Mouse (Mus musculus) heart, postnatal 0 days (tissue): ENCODE measurements around the gene Tph2. TPM values are rescaled to one million over a fixed set of nuclear protein-coding genes. Genes with fewer than 3 reads are reported as not detected.

Experiments
- ATAC-seq: fragments of 200-750 bp; cut with Nextera tagmentation; 2 replicates; pipeline ENCODE4 v1.8.0; 2017; ENCODE audit warnings: low read depth, moderate number of reproducible peaks, moderate library complexity; ENCODE audit not compliant: insufficient read depth
- DNase-seq: peaks from one replicate; pipeline ENCODE4 v3.0.0-alpha.2; 2016; ENCODE audit warnings: low spot score
- H3K27ac ChIP-seq: fragments of 300-500 bp; sonication (generic); 2 replicates; pipeline ENCODE4 v1.5.1; 2014; ENCODE audit warnings: low read depth, mild to moderate bottlenecking
- H3K27me3 ChIP-seq: fragments of 300-500 bp; sonication (generic); 2 replicates; pipeline ENCODE4 v1.6.1; 2014; ENCODE audit warnings: low read length, mixed read lengths; ENCODE audit not compliant: control insufficient read depth, insufficient read depth
- H3K36me3 ChIP-seq: fragments of 300-500 bp; sonication (generic); replicated peaks from 2 replicates; pipeline ENCODE4 v1.6.1; 2014; ENCODE audit warnings: low read length, mixed read lengths; ENCODE audit not compliant: control insufficient read depth, insufficient read depth
- H3K4me1 ChIP-seq: fragments of 300-500 bp; sonication (generic); 2 replicates; pipeline ENCODE4 v1.6.1; 2014; ENCODE audit warnings: antibody characterized with exemption; ENCODE audit not compliant: control insufficient read depth, insufficient read depth
- H3K4me2 ChIP-seq: fragments of 300-500 bp; sonication (generic); 2 replicates; pipeline ENCODE4 v1.6.1; 2014; ENCODE audit warnings: low read depth, mild to moderate bottlenecking, low read length, moderate library complexity
- H3K4me3 ChIP-seq: fragments of 300-500 bp; sonication (generic); 2 replicates; pipeline ENCODE4 v1.5.1; 2014; ENCODE audit warnings: low read depth, low read length
- H3K9ac ChIP-seq: fragments of 300-500 bp; sonication (generic); replicated peaks from 2 replicates; pipeline ENCODE4 v1.6.1; 2014; ENCODE audit warnings: low read depth, low read length, mixed read lengths
- H3K9me3 ChIP-seq: fragments of 300-500 bp; sonication (generic); replicated peaks from 2 replicates; pipeline ENCODE4 v1.6.1; 2016; ENCODE audit warnings: low read length; ENCODE audit not compliant: control insufficient read depth
- CTCF ChIP-seq: IDR thresholded peaks from 2 replicates; pipeline ENCODE4 v1.5.1; 2016; ENCODE audit warnings: antibody characterized with exemption, control low read depth, low read depth
- EP300 ChIP-seq: IDR thresholded peaks from 2 replicates; pipeline ENCODE4 v1.6.1; 2016; ENCODE audit warnings: antibody characterized with exemption, low read depth
- WGBS: fragments of 180-500 bp; shearing (Covaris S2); extraction: QIAGEN DNeasy Blood & Tissue Kit; methylation state at CpG from one replicate; pipeline ENCODE4 v1.1.7; 2014; 5-methylcytosine and 5-hydroxymethylcytosine counted together
- polyA plus RNA-seq: library from polyadenylated mRNA; unstranded; fragments of >200 nt; fragmentation: Nextera tagmentation; extraction: Ambion mirVana; gene quantifications from 2 replicates; pipeline ENCODE4 v1.2.1, GENCODE M21; 2015
- total RNA-seq: library from RNA; depleted of rRNA; stranded (reverse); fragments of >200 nt; gene quantifications from 2 replicates; pipeline ENCODE4 v1.2.3, GENCODE M21; 2014; ENCODE audit warnings: low replicate concordance

Tph2 gene
- total and polyA plus RNA-seq, 2 experiments from 2014 or later: 0.05 TPM; not detected in 1

DNA sequence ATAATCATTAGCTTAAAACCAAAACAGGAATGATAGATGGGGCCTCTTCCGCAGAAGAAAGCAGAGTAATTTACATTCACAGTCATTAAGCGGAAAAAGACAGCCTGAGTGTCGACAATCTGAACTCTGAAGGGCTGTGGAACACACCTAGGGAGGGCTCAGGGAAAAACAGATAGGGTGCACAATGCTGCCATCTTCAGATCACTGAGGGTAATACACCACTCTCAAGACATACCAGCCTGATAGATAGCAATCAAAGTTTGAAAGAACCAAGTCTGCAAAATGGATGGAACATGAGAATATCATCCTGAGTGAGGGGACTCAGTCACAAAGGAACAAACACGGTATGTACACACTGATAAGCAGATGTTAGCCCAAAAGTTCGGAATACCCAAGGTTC is 87.7 kb downstream of the Tph2 start:
- H3K9ac ChIP-seq: no peak overlapping the region
- ATAC-seq (no peak), DNase-seq (peak; percentile 33)
- TF ChIP-seq CTCF (peak; percentile 65), EP300 (no peak)
- H3K27ac ChIP-seq: no peak overlapping the region
- H3K27me3 ChIP-seq: no peaks in the 10 kb centered on the region
- no peaks in the 10 kb centered on the region for H3K36me3 ChIP-seq
- H3K4me3 ChIP-seq: no peak overlapping the region
- no peak overlapping the region for H3K4me2 ChIP-seq
- no peaks in the 10 kb centered on the region for H3K4me1 ChIP-seq
- WGBS: 14% methylated on average over 5 of the region's 5 CpGs
- no peaks in the 10 kb centered on the region for H3K9me3 ChIP-seq

DNA sequence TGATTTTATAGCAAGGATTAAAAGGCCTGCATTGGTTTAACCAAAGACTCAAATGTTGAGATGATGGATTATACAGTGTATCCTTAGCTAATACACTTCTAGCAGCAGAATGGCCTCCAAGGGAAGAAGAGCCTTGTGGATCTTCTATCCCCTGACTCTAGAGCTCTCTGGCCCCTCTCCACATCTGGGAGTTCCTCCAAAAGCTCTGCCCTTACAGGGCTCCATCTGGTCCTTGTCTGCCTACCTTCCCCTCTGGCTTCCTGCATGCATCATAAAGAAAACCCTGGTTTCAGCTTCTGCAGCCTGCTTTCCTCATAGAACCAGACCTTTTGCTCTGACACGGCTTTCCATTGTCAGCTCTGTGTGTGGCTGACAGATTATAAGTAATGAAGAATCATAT is 88.6 kb downstream of the Tph2 start:
- Histone ChIP-seq H3K9me3 (no peaks in the 10 kb centered on the region), H3K9ac (no peak overlapping the region), H3K4me3 (no peak overlapping the region), H3K4me2 (no peak overlapping the region), H3K27ac (no peak overlapping the region), H3K36me3 (no peaks in the 10 kb centered on the region), H3K27me3 (no peaks in the 10 kb centered on the region), H3K4me1 (no peaks in the 10 kb centered on the region)
- TF ChIP-seq CTCF (no peak), EP300 (no peak)
- 46% methylated on average over 1 of the region's 1 CpGs for WGBS
- ATAC-seq: no peak
- no peak for DNase-seq

GRCm38 (mm10) chr10:115078232-115078631 is 106.6 kb downstream of the Tph2 start:
- ATAC-seq: no peak
- TF ChIP-seq EP300: no peak
- H3K27ac ChIP-seq: no peak overlapping the region

GRCm38 (mm10) chr10:115069123-115069911 is 115.5 kb downstream of the Tph2 start:
- no peaks in the 10 kb centered on the region for H3K36me3 ChIP-seq
- no peak overlapping the region for H3K4me3 ChIP-seq
- H3K27me3 ChIP-seq: no peaks in the 10 kb centered on the region
- WGBS: 81% methylated on average over 8 of the region's 8 CpGs
- H3K9ac ChIP-seq: no peak overlapping the region
- H3K4me1 ChIP-seq: no peaks in the 10 kb centered on the region
- ATAC-seq (no peak), DNase-seq (no peak)
- no peaks in the 10 kb centered on the region for H3K9me3 ChIP-seq
- TF ChIP-seq EP300 (no peak), CTCF (no peak)
- no peak overlapping the region for H3K27ac ChIP-seq
- H3K4me2 ChIP-seq: no peak overlapping the region

More at GRCm38 (mm10) chr10:115078232-115078631, 106.6 kb downstream of the Tph2 start:
- Histone ChIP-seq H3K27me3 (no peaks in the 10 kb centered on the region), H3K9me3 (no peaks in the 10 kb centered on the region), H3K4me2 (no peak overlapping the region), H3K9ac (no peak overlapping the region), H3K4me1 (no peaks in the 10 kb centered on the region), H3K4me3 (no peak overlapping the region), H3K36me3 (no peaks in the 10 kb centered on the region)
- 58% methylated on average over 3 of the region's 3 CpGs for WGBS
- DNase-seq: no peak

DNA sequence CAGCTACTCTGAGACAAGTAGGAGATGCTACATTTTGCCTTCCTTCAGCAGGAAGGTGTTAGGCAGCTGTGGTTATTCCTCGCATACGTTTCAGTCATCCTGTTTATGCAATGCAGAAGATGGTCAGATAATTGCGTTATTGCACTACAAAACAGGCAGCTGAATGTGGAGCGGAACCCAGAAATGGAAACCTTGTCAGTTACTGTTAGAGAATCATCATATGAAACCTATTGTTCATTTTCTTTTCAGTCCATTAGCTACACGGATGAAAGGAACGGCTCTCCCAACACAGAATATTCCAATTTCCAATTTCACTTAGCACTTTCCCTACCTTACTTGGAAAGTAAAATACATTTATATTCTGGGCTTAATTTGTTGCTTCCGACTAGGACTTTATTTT is 120.9 kb downstream of the Tph2 start:
- H3K36me3 ChIP-seq: no peaks in the 10 kb centered on the region
- H3K9me3 ChIP-seq: no peaks in the 10 kb centered on the region
- H3K9ac ChIP-seq: no peak overlapping the region
- no peaks in the 10 kb centered on the region for H3K4me1 ChIP-seq
- DNase-seq: no peak
- H3K27ac ChIP-seq: no peak overlapping the region
- H3K4me2 ChIP-seq: no peak overlapping the region
- WGBS: 78% methylated on average over 7 of the region's 7 CpGs
- TF ChIP-seq EP300: no peak
- H3K4me3 ChIP-seq: no peak overlapping the region
- no peak for ATAC-seq
- no peaks in the 10 kb centered on the region for H3K27me3 ChIP-seq

DNA sequence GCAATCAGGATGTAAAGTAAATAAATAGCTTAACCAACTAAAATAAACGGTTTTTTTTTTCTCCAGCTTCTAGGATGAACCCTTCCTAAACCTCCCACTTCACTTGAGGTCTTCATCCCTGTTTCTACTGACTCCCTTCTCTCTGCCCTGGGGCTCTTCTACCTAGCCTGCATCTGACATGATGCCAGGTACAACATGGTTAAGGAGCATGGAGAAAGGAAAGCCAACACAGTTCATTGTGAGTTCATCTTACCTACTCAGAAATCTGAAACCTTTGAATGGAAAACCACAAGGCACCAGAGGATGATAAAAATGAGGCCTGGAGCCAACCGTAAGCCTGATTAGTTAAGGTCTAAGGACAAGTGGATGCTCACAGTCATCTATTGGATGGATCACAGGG is 123.3 kb downstream of the Tph2 start:
- WGBS: 51% methylated on average over 2 of the region's 2 CpGs
- H3K4me1 ChIP-seq: no peaks in the 10 kb centered on the region
- H3K9me3 ChIP-seq: no peaks in the 10 kb centered on the region
- H3K27ac ChIP-seq: no peak overlapping the region
- no peak overlapping the region for H3K9ac ChIP-seq
- no peak for ATAC-seq
- no peaks in the 10 kb centered on the region for H3K36me3 ChIP-seq
- DNase-seq: no peak
- TF ChIP-seq EP300: no peak
- TF ChIP-seq CTCF: no peak
- no peak overlapping the region for H3K4me3 ChIP-seq
- no peaks in the 10 kb centered on the region for H3K27me3 ChIP-seq
- H3K4me2 ChIP-seq: no peak overlapping the region
